Mouse (Mus musculus): ENCODE data around the gene Dhx40. TPM values are rescaled to one million over a fixed set of nuclear protein-coding genes. Genes with fewer than 3 reads are reported as not detected.

Dhx40 gene
- 6.3 TPM for polyA plus RNA-seq (2012; fragmentation: generic; extraction: Trizol)
- long read RNA-seq, experiment 1, transcript Dhx40-201 (18 exons, 3,813 nt), result major isoform, 11 of 21 reads
- long read RNA-seq, experiment 1, partial matches to known transcripts, result 8 of 21 reads
- long read RNA-seq, experiment 1, other reads (novel, unspliced or antisense), result 2 of 21 reads
- long read RNA-seq, experiment 2, transcript Dhx40-201 (18 exons, 3,813 nt), result major isoform, 139 of 189 reads
- long read RNA-seq, experiment 2, partial matches to known transcripts, result 36 of 189 reads
- long read RNA-seq, experiment 2, other reads (novel, unspliced or antisense), result 14 of 189 reads

GRCm38 (mm10) chr11:86807505-86807989 lies at the start of gene Dhx40:
Gene Dhx40, minus strand, starts transcription at chr11:86807746.
- peaks cover 12% of the 10 kb centered on the region for H3K36me3 ChIP-seq (ENCODE audit: control insufficient read depth, insufficient read depth)
- no peak for TF ChIP-seq MYOD1 (IDR thresholded peaks at IDR 0.05; ENCODE audit: control insufficient read depth, insufficient read length, low read depth)
- TF ChIP-seq MAX (IDR thresholded peaks at IDR 0.05), result peak; percentile 97
- no peak for TF ChIP-seq MYOG (IDR thresholded peaks at IDR 0.05; ENCODE audit: control insufficient read depth, extremely low read depth, insufficient read length)
- H3K79me2 ChIP-seq (ENCODE audit: control insufficient read depth, insufficient read depth), result peaks cover 11% of the 10 kb centered on the region
- H3K4me3 ChIP-seq (ENCODE audit: insufficient read depth, poor library complexity, severe bottlenecking), result peak within 1 kb of the TSS; percentile 95
- H3ac ChIP-seq (ENCODE audit: control insufficient read depth, insufficient read length, low read depth), result peak within 1 kb of the TSS; percentile 64
- no peaks in the 10 kb centered on the region for H3K79me3 ChIP-seq (ENCODE audit: low read depth)
- no peaks in the 10 kb centered on the region for H3K27me3 ChIP-seq (ENCODE audit: control insufficient read depth, insufficient read depth, insufficient read length)

- H3K27me3 ChIP-seq (ENCODE audit: control insufficient read depth, insufficient read depth, insufficient read length), result no peaks in the 10 kb centered on the region
- no peak overlapping the region for H3ac ChIP-seq (ENCODE audit: control insufficient read depth, insufficient read length, low read depth)
- H3K79me2 ChIP-seq (ENCODE audit: control insufficient read depth, insufficient read depth), result no peaks in the 10 kb centered on the region
- no peak overlapping the region for H3K4me3 ChIP-seq (ENCODE audit: insufficient read depth, poor library complexity, severe bottlenecking)
- no peak for TF ChIP-seq MYOD1 (IDR thresholded peaks at IDR 0.05; ENCODE audit: control insufficient read depth, insufficient read length, low read depth)
- TF ChIP-seq FOSL1 (IDR thresholded peaks at IDR 0.05; ENCODE audit: insufficient read depth, low read length, poor library complexity, severe bottlenecking), result no peak
- H3K79me3 ChIP-seq (ENCODE audit: low read depth), result no peaks in the 10 kb centered on the region
- no peaks in the 10 kb centered on the region for H3K36me3 ChIP-seq (ENCODE audit: control insufficient read depth, insufficient read depth)
Measured at GRCm38 (mm10) chr11:86855639-86856425, 48.3 kb upstream of the Dhx40 start.

GRCm38 (mm10) chr11:86853081-86853480 lies 45.5 kb upstream of the Dhx40 start:
- TF ChIP-seq CTCF (IDR thresholded peaks at IDR 0.05; ENCODE audit: control insufficient read depth, insufficient read depth, insufficient read length), result no peak
- no peak for TF ChIP-seq MYOG (IDR thresholded peaks at IDR 0.05; ENCODE audit: control insufficient read depth, extremely low read depth, insufficient read length)
- H3K79me3 ChIP-seq (ENCODE audit: low read depth), result no peaks in the 10 kb centered on the region

GRCm38 (mm10) chr11:86852534-86853054 lies 45.0 kb upstream of the Dhx40 start:
- TF ChIP-seq MYOG (IDR thresholded peaks at IDR 0.05; ENCODE audit: control insufficient read depth, extremely low read depth, insufficient read length) (no peak), CEBPB (IDR thresholded peaks at IDR 0.05; ENCODE audit: low read depth) (peak; percentile 36)
- no peaks in the 10 kb centered on the region for H3K79me2 ChIP-seq (ENCODE audit: control insufficient read depth, insufficient read depth)
- peak overlapping the region; percentile 50 for H3ac ChIP-seq (ENCODE audit: control insufficient read depth, insufficient read length, low read depth)
- no peaks in the 10 kb centered on the region for H3K27me3 ChIP-seq (ENCODE audit: control insufficient read depth, insufficient read depth, insufficient read length)
- H3K79me3 ChIP-seq (ENCODE audit: low read depth), result no peaks in the 10 kb centered on the region
- H3K4me3 ChIP-seq (ENCODE audit: insufficient read depth, poor library complexity, severe bottlenecking), result no peak overlapping the region
- H3K36me3 ChIP-seq (ENCODE audit: control insufficient read depth, insufficient read depth), result no peaks in the 10 kb centered on the region

More at GRCm38 (mm10) chr11:86853081-86853480, 45.5 kb upstream of the Dhx40 start:
- Histone ChIP-seq H3K36me3 (ENCODE audit: control insufficient read depth, insufficient read depth) (no peaks in the 10 kb centered on the region), H3ac (ENCODE audit: control insufficient read depth, insufficient read length, low read depth) (no peak overlapping the region), H3K27me3 (ENCODE audit: control insufficient read depth, insufficient read depth, insufficient read length) (no peaks in the 10 kb centered on the region), H3K4me3 (ENCODE audit: insufficient read depth, poor library complexity, severe bottlenecking) (no peak overlapping the region), H3K79me2 (ENCODE audit: control insufficient read depth, insufficient read depth) (no peaks in the 10 kb centered on the region)

- no peaks in the 10 kb centered on the region for H3K27me3 ChIP-seq (ENCODE audit: control insufficient read depth, insufficient read depth, insufficient read length)
- H3K4me3 ChIP-seq (ENCODE audit: insufficient read depth, poor library complexity, severe bottlenecking), result no peak overlapping the region
- H3ac ChIP-seq (ENCODE audit: control insufficient read depth, insufficient read length, low read depth), result no peak overlapping the region
- H3K36me3 ChIP-seq (ENCODE audit: control insufficient read depth, insufficient read depth), result no peaks in the 10 kb centered on the region
- TF ChIP-seq MAX (IDR thresholded peaks at IDR 0.05) (peak; percentile 19), CTCF (IDR thresholded peaks at IDR 0.05; ENCODE audit: control insufficient read depth, insufficient read depth, insufficient read length) (no peak), MYOD1 (IDR thresholded peaks at IDR 0.05; ENCODE audit: control insufficient read depth, insufficient read length, low read depth) (no peak)
- H3K79me3 ChIP-seq (ENCODE audit: low read depth), result no peaks in the 10 kb centered on the region
- H3K79me2 ChIP-seq (ENCODE audit: control insufficient read depth, insufficient read depth), result no peaks in the 10 kb centered on the region
Measured at GRCm38 (mm10) chr11:86851714-86852533, 44.4 kb upstream of the Dhx40 start.

GRCm38 (mm10) chr11:86851234-86851671 lies 43.7 kb upstream of the Dhx40 start:
- Histone ChIP-seq H3K27me3 (ENCODE audit: control insufficient read depth, insufficient read depth, insufficient read length) (no peaks in the 10 kb centered on the region), H3K36me3 (ENCODE audit: control insufficient read depth, insufficient read depth) (no peaks in the 10 kb centered on the region), H3ac (ENCODE audit: control insufficient read depth, insufficient read length, low read depth) (no peak overlapping the region), H3K79me3 (ENCODE audit: low read depth) (no peaks in the 10 kb centered on the region), H3K4me3 (ENCODE audit: insufficient read depth, poor library complexity, severe bottlenecking) (no peak overlapping the region), H3K79me2 (ENCODE audit: control insufficient read depth, insufficient read depth) (no peaks in the 10 kb centered on the region)
- TF ChIP-seq USF1 (IDR thresholded peaks at IDR 0.05; ENCODE audit: low read depth), result no peak
- no peak for TF ChIP-seq FOSL1 (IDR thresholded peaks at IDR 0.05; ENCODE audit: insufficient read depth, low read length, poor library complexity, severe bottlenecking)
- TF ChIP-seq MYOD1 (IDR thresholded peaks at IDR 0.05; ENCODE audit: control insufficient read depth, insufficient read length, low read depth), result no peak
- TF ChIP-seq MAX (IDR thresholded peaks at IDR 0.05), result no peak
- no peak for TF ChIP-seq MYOG (IDR thresholded peaks at IDR 0.05; ENCODE audit: control insufficient read depth, extremely low read depth, insufficient read length)
- no peak for TF ChIP-seq CTCF (IDR thresholded peaks at IDR 0.05; ENCODE audit: control insufficient read depth, insufficient read depth, insufficient read length)
- no peak for TF ChIP-seq CEBPB (IDR thresholded peaks at IDR 0.05; ENCODE audit: low read depth)

All from C2C12 (cell line).